In genomic region chr7:108589797-108590196, GRCm38 (mm10) we compare ENCODE assay signal across 46 mouse cellular contexts. TPM values are rescaled to one million over a fixed set of nuclear protein-coding genes. Genes with fewer than 3 reads are reported as not detected.
"Had no signal": no experiment of that assay in that cellular context is flagged by ENCODE, and none has a peak within 500 bp of the region (broad histone marks: within the 10 kb centered on the region; RNA-seq: fewer than 3 reads in every experiment).

No protein-coding gene starts in this region.

- H3K4me2 ChIP-seq: limb, embryonic 12.5 days; limb, embryonic 13.5 days; limb, embryonic 15.5 days; liver, embryonic 11.5 days; liver, embryonic 12.5 days; liver, embryonic 13.5 days; liver, embryonic 15.5 days; lung, embryonic 14.5 days; lung, embryonic 15.5 days; midbrain, embryonic 11.5 days; midbrain, embryonic 12.5 days; midbrain, embryonic 13.5 days; midbrain, embryonic 15.5 days had no signal

- H3K9me3 ChIP-seq: limb, embryonic 10.5 days; limb, embryonic 12.5 days; limb, embryonic 13.5 days; limb, embryonic 15.5 days; liver, embryonic 15.5 days; lung, embryonic 15.5 days; midbrain, embryonic 10.5 days; midbrain, embryonic 12.5 days; midbrain, embryonic 13.5 days; midbrain, embryonic 15.5 days had no signal

- H3K9ac ChIP-seq: limb, embryonic 12.5 days; limb, embryonic 13.5 days; limb, embryonic 15.5 days; liver, embryonic 12.5 days; liver, embryonic 13.5 days; liver, embryonic 14.5 days; liver, embryonic 15.5 days; liver, postnatal 0 days; lung, embryonic 14.5 days; lung, embryonic 15.5 days; midbrain, embryonic 12.5 days; midbrain, embryonic 13.5 days; midbrain, embryonic 15.5 days had no signal

- DNase-seq: left cerebral cortex, postnatal 4 days; liver; liver, embryonic 13.5 days; liver, postnatal 0 days; lung, adult 18-20 months; lung, adult 2 months; lung, embryonic 14.5 days; lung, postnatal 10 days; lung, postnatal 14 days; lung, postnatal 36 days; lung, postnatal 4 days; midbrain, embryonic 14.5 days had no signal

- ATAC-seq: liver, embryonic 12.5 days; liver, postnatal 0 days; lung, postnatal 0 days; midbrain, embryonic 13.5 days; midbrain, embryonic 15.5 days; midbrain, embryonic 16.5 days had no signal

- H3K27me3 ChIP-seq: limb, embryonic 12.5 days; limb, embryonic 13.5 days; limb, embryonic 15.5 days; liver, embryonic 12.5 days; liver, embryonic 13.5 days; liver, embryonic 15.5 days; lung, embryonic 15.5 days; megakaryocyte, embryonic 14.5 days; midbrain, embryonic 12.5 days; midbrain, embryonic 13.5 days; midbrain, embryonic 15.5 days had no signal

- H3K27ac ChIP-seq: limb, embryonic 10.5 days; limb, embryonic 12.5 days; limb, embryonic 13.5 days; limb, embryonic 15.5 days; liver, embryonic 12.5 days; liver, embryonic 13.5 days; liver, embryonic 14.5 days; liver, embryonic 15.5 days; lung, embryonic 15.5 days; macrophage; midbrain, embryonic 10.5 days; midbrain, embryonic 12.5 days; midbrain, embryonic 13.5 days; midbrain, embryonic 15.5 days had no signal

- H3K36me3 ChIP-seq: limb, embryonic 10.5 days; limb, embryonic 12.5 days; limb, embryonic 13.5 days; limb, embryonic 15.5 days; liver, embryonic 12.5 days; liver, embryonic 13.5 days; liver, embryonic 15.5 days; lung, embryonic 15.5 days; midbrain, embryonic 10.5 days; midbrain, embryonic 12.5 days; midbrain, embryonic 13.5 days; midbrain, embryonic 15.5 days had no signal

- H3K4me3 ChIP-seq: limb, embryonic 10.5 days; limb, embryonic 12.5 days; limb, embryonic 13.5 days; limb, embryonic 15.5 days; liver, embryonic 12.5 days; liver, embryonic 13.5 days; liver, embryonic 15.5 days; lung, embryonic 15.5 days; megakaryocyte, embryonic 14.5 days; midbrain, embryonic 10.5 days; midbrain, embryonic 12.5 days; midbrain, embryonic 13.5 days; midbrain, embryonic 15.5 days; myocyte had no signal

- H3K4me1 ChIP-seq: limb, embryonic 10.5 days; limb, embryonic 12.5 days; limb, embryonic 13.5 days; limb, embryonic 15.5 days; liver, embryonic 12.5 days; liver, embryonic 13.5 days; liver, embryonic 15.5 days; lung, embryonic 15.5 days; megakaryocyte, embryonic 14.5 days; midbrain, embryonic 10.5 days; midbrain, embryonic 12.5 days; midbrain, embryonic 13.5 days; midbrain, embryonic 15.5 days had no signal

RNA-seq across cellular contexts. Expression of gene Olfr506, which starts 20.8 kb away (rescaled TPM):
- total RNA-seq: left cerebral cortex, postnatal 10 days; left cerebral cortex, postnatal 14 days; left cerebral cortex, postnatal 25 days; left cerebral cortex, postnatal 36 days; left cerebral cortex, postnatal 4 days; liver, adult 2 months; megakaryocyte progenitor cell, adult 5-6 weeks; megakaryocyte, adult 5-6 weeks; megakaryocyte-erythroid progenitor cell, adult 5-6 weeks; midbrain, postnatal 0 days; monocyte, adult 5-6 weeks had no signal
- polyA plus RNA-seq: limb, embryonic 10.5 days; limb, embryonic 11.5 days; limb, embryonic 12.5 days; limb, embryonic 13.5 days; limb, embryonic 14.5 days; limb, embryonic 15.5 days; liver, adult 2 months; liver, embryonic 11.5 days; liver, embryonic 12.5 days; liver, embryonic 13.5 days; liver, embryonic 14.5 days; liver, embryonic 15.5 days; liver, embryonic 16.5 days; liver, postnatal 0 days; lung, adult 2 months; lung, embryonic 14.5 days; lung, embryonic 15.5 days; lung, embryonic 16.5 days; lung, postnatal 0 days; macrophage; midbrain, embryonic 10.5 days; midbrain, embryonic 11.5 days; midbrain, embryonic 12.5 days; midbrain, embryonic 13.5 days; midbrain, embryonic 14.5 days; midbrain, embryonic 15.5 days; midbrain, embryonic 16.5 days; midbrain, postnatal 0 days; myocyte; neural tube, embryonic 11.5 days had no signal

RNA-seq across cellular contexts. Expression of gene Olfr504, which starts 24.2 kb away (rescaled TPM):
- total RNA-seq: left cerebral cortex, postnatal 10 days; left cerebral cortex, postnatal 14 days; left cerebral cortex, postnatal 25 days; left cerebral cortex, postnatal 36 days; left cerebral cortex, postnatal 4 days; liver, adult 2 months; megakaryocyte progenitor cell, adult 5-6 weeks; megakaryocyte, adult 5-6 weeks; megakaryocyte-erythroid progenitor cell, adult 5-6 weeks; midbrain, postnatal 0 days; monocyte, adult 5-6 weeks had no signal
- polyA plus RNA-seq: limb, embryonic 10.5 days; limb, embryonic 11.5 days; limb, embryonic 12.5 days; limb, embryonic 13.5 days; limb, embryonic 14.5 days; limb, embryonic 15.5 days; liver, adult 2 months; liver, embryonic 11.5 days; liver, embryonic 12.5 days; liver, embryonic 13.5 days; liver, embryonic 14.5 days; liver, embryonic 15.5 days; liver, embryonic 16.5 days; liver, postnatal 0 days; lung, adult 2 months; lung, embryonic 14.5 days; lung, embryonic 15.5 days; lung, embryonic 16.5 days; lung, postnatal 0 days; macrophage; midbrain, embryonic 10.5 days; midbrain, embryonic 11.5 days; midbrain, embryonic 12.5 days; midbrain, embryonic 13.5 days; midbrain, embryonic 14.5 days; midbrain, embryonic 15.5 days; midbrain, embryonic 16.5 days; midbrain, postnatal 0 days; myocyte; neural tube, embryonic 11.5 days had no signal

RNA-seq across cellular contexts. Expression of gene Olfr507, which starts 31.8 kb away (rescaled TPM):
- total RNA-seq: left cerebral cortex, postnatal 10 days; left cerebral cortex, postnatal 14 days; left cerebral cortex, postnatal 25 days; left cerebral cortex, postnatal 36 days; left cerebral cortex, postnatal 4 days; liver, adult 2 months; megakaryocyte progenitor cell, adult 5-6 weeks; megakaryocyte, adult 5-6 weeks; megakaryocyte-erythroid progenitor cell, adult 5-6 weeks; midbrain, postnatal 0 days; monocyte, adult 5-6 weeks had no signal
- polyA plus RNA-seq: limb, embryonic 10.5 days; limb, embryonic 11.5 days; limb, embryonic 12.5 days; limb, embryonic 13.5 days; limb, embryonic 14.5 days; limb, embryonic 15.5 days; liver, adult 2 months; liver, embryonic 11.5 days; liver, embryonic 12.5 days; liver, embryonic 13.5 days; liver, embryonic 14.5 days; liver, embryonic 15.5 days; liver, embryonic 16.5 days; liver, postnatal 0 days; lung, adult 2 months; lung, embryonic 14.5 days; lung, embryonic 15.5 days; lung, embryonic 16.5 days; lung, postnatal 0 days; macrophage; midbrain, embryonic 10.5 days; midbrain, embryonic 11.5 days; midbrain, embryonic 12.5 days; midbrain, embryonic 13.5 days; midbrain, embryonic 14.5 days; midbrain, embryonic 15.5 days; midbrain, embryonic 16.5 days; midbrain, postnatal 0 days; myocyte; neural tube, embryonic 11.5 days had no signal

RNA-seq across cellular contexts. Expression of gene Olfr508, which starts 40.0 kb away (rescaled TPM):
- total RNA-seq: left cerebral cortex, postnatal 10 days; left cerebral cortex, postnatal 14 days; left cerebral cortex, postnatal 25 days; left cerebral cortex, postnatal 36 days; left cerebral cortex, postnatal 4 days; liver, adult 2 months; megakaryocyte progenitor cell, adult 5-6 weeks; megakaryocyte, adult 5-6 weeks; megakaryocyte-erythroid progenitor cell, adult 5-6 weeks; midbrain, postnatal 0 days; monocyte, adult 5-6 weeks had no signal
- polyA plus RNA-seq: limb, embryonic 10.5 days; limb, embryonic 11.5 days; limb, embryonic 12.5 days; limb, embryonic 13.5 days; limb, embryonic 14.5 days; limb, embryonic 15.5 days; liver, adult 2 months; liver, embryonic 11.5 days; liver, embryonic 12.5 days; liver, embryonic 13.5 days; liver, embryonic 14.5 days; liver, embryonic 15.5 days; liver, embryonic 16.5 days; liver, postnatal 0 days; lung, adult 2 months; lung, embryonic 14.5 days; lung, embryonic 15.5 days; lung, embryonic 16.5 days; lung, postnatal 0 days; macrophage; midbrain, embryonic 10.5 days; midbrain, embryonic 11.5 days; midbrain, embryonic 12.5 days; midbrain, embryonic 13.5 days; midbrain, embryonic 14.5 days; midbrain, embryonic 15.5 days; midbrain, embryonic 16.5 days; midbrain, postnatal 0 days; myocyte; neural tube, embryonic 11.5 days had no signal

RNA-seq across cellular contexts. Expression of gene Olfr503, which starts 45.5 kb away (rescaled TPM):
- total RNA-seq: left cerebral cortex, postnatal 10 days; left cerebral cortex, postnatal 14 days; left cerebral cortex, postnatal 25 days; left cerebral cortex, postnatal 36 days; left cerebral cortex, postnatal 4 days; liver, adult 2 months; megakaryocyte progenitor cell, adult 5-6 weeks; megakaryocyte, adult 5-6 weeks; megakaryocyte-erythroid progenitor cell, adult 5-6 weeks; midbrain, postnatal 0 days; monocyte, adult 5-6 weeks had no signal
- polyA plus RNA-seq: limb, embryonic 10.5 days; limb, embryonic 11.5 days; limb, embryonic 12.5 days; limb, embryonic 13.5 days; limb, embryonic 14.5 days; limb, embryonic 15.5 days; liver, adult 2 months; liver, embryonic 11.5 days; liver, embryonic 12.5 days; liver, embryonic 13.5 days; liver, embryonic 14.5 days; liver, embryonic 15.5 days; liver, embryonic 16.5 days; liver, postnatal 0 days; lung, adult 2 months; lung, embryonic 14.5 days; lung, embryonic 15.5 days; lung, embryonic 16.5 days; lung, postnatal 0 days; macrophage; midbrain, embryonic 10.5 days; midbrain, embryonic 11.5 days; midbrain, embryonic 12.5 days; midbrain, embryonic 13.5 days; midbrain, embryonic 14.5 days; midbrain, embryonic 15.5 days; midbrain, embryonic 16.5 days; midbrain, postnatal 0 days; myocyte; neural tube, embryonic 11.5 days had no signal
